Mouse (Mus musculus) lung, postnatal 0 days (tissue): ENCODE data around the gene Gm17657. TPM values are rescaled to one million over a fixed set of nuclear protein-coding genes. Genes with fewer than 3 reads are reported as not detected.

ENCODE experiments used
- ATAC-seq: fragments of 200-750 bp; cut with Nextera tagmentation; 2 replicates; pipeline ENCODE4 v1.8.0; 2017; ENCODE audit warnings: moderate library complexity
- DNase-seq: peaks from one replicate; pipeline ENCODE4 v3.0.0-alpha.2; 2016; ENCODE audit warnings: low spot score
- H3K27ac ChIP-seq: fragments of 300-500 bp; sonication (generic); 2 replicates; pipeline ENCODE4 v1.5.1; 2014; ENCODE audit warnings: antibody characterized with exemption, mild to moderate bottlenecking, low read length, mixed read lengths
- H3K27me3 ChIP-seq: fragments of 300-500 bp; sonication (generic); replicated peaks from 2 replicates; pipeline ENCODE4 v1.6.1; 2014; ENCODE audit warnings: low read length, mixed read lengths; ENCODE audit not compliant: insufficient read depth
- H3K36me3 ChIP-seq: fragments of 300-500 bp; sonication (generic); 2 replicates; pipeline ENCODE4 v1.6.1; 2014; ENCODE audit warnings: low read length, mixed read lengths; ENCODE audit not compliant: insufficient read depth
- H3K4me1 ChIP-seq: fragments of 300-500 bp; sonication (generic); 2 replicates; pipeline ENCODE4 v1.6.1; 2014; ENCODE audit warnings: antibody characterized with exemption, low read depth, low read length, mixed read lengths; ENCODE audit not compliant: insufficient read depth
- H3K4me2 ChIP-seq: fragments of 300-500 bp; sonication (generic); replicated peaks from 2 replicates; pipeline ENCODE4 v1.6.1; 2014; ENCODE audit warnings: low read depth, mild to moderate bottlenecking, low read length, moderate library complexity, mixed read lengths
- H3K4me3 ChIP-seq: fragments of 300-500 bp; sonication (generic); 2 replicates; pipeline ENCODE4 v1.5.1; 2014; ENCODE audit warnings: low read depth, low read length
- H3K9ac ChIP-seq: fragments of 300-500 bp; sonication (generic); replicated peaks from 2 replicates; pipeline ENCODE4 v1.6.1; 2014; ENCODE audit warnings: low read depth, mild to moderate bottlenecking
- H3K9me3 ChIP-seq: fragments of 300-500 bp; sonication (generic); 2 replicates; pipeline ENCODE4 v1.6.1; 2016; ENCODE audit warnings: low read length, mixed read lengths
- CTCF ChIP-seq: IDR thresholded peaks from 2 replicates; pipeline ENCODE4 v1.5.1; 2016; ENCODE audit warnings: antibody characterized with exemption, mild to moderate bottlenecking
- EP300 ChIP-seq: IDR thresholded peaks from 2 replicates; pipeline ENCODE4 v1.6.1; 2016; ENCODE audit warnings: antibody characterized with exemption, mild to moderate bottlenecking, control low read depth
- WGBS: fragments of 180-500 bp; shearing (Covaris S2); extraction: QIAGEN DNeasy Blood & Tissue Kit; methylation state at CpG from one replicate; pipeline ENCODE4 v1.1.7; 2014; 5-methylcytosine and 5-hydroxymethylcytosine counted together
- polyA plus RNA-seq: library from polyadenylated mRNA; unstranded; fragments of >200 nt; fragmentation: Nextera tagmentation; extraction: Ambion mirVana; gene quantifications from 2 replicates; pipeline ENCODE4 v1.2.1, GENCODE M21; 2015

Gm17657 gene
- polyA plus RNA-seq, 1 experiment from 2014 or later = not detected

GRCm38 (mm10) chr17:29551019-29551418, 1.6 kb upstream of the Gm17657 start:
- H3K4me3 ChIP-seq = no peak overlapping the region

DNA sequence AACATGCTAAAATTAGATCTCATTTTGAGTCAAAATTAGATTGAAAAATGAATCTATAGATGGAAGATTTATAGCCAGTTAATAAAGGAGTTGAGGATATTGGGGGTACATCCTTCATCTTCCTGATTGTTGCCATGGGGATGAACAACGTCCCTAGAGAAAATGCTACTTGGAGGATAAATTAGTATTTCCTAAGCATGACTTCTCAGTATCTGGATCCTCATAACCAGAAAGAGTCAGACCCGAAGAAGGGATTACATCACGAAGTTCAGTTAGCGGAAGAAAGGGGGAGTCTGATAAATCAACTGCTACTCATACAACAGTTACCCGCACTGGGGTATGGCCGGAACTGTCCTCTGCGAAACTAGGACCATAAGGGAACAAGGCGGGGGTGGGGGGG, 444 bp downstream of the Gm17657 start:
- Histone ChIP-seq H3K9ac (no peak overlapping the region), H3K9me3 (no peaks in the 10 kb centered on the region), H3K36me3 (no peaks in the 10 kb centered on the region), H3K4me1 (peaks cover 8% of the 10 kb centered on the region; the same call in 1 of the 2 replicates), H3K4me3 (no peak overlapping the region), H3K27ac (no peak overlapping the region), H3K27me3 (no peaks in the 10 kb centered on the region), H3K4me2 (peak overlapping the region; percentile 99; the same call in 1 of the 2 replicates)
- DNase-seq (no peak), ATAC-seq (no peak)
- TF ChIP-seq EP300 (no peak), CTCF (no peak)
- WGBS = 33% methylated on average over 8 of the region's 8 CpGs

More at GRCm38 (mm10) chr17:29551019-29551418, 1.6 kb upstream of the Gm17657 start:
- Histone ChIP-seq H3K36me3 (no peaks in the 10 kb centered on the region), H3K4me1 (peaks cover 8% of the 10 kb centered on the region; the same call in 1 of the 2 replicates), H3K27me3 (no peaks in the 10 kb centered on the region), H3K4me2 (peak overlapping the region; percentile 99), H3K9ac (no peak overlapping the region), H3K27ac (no peak overlapping the region), H3K9me3 (no peaks in the 10 kb centered on the region)
- no peak for TF ChIP-seq CTCF
- TF ChIP-seq EP300 = no peak
- peak; percentile 46 for DNase-seq
- no peak for ATAC-seq
- 15% methylated on average over 6 of the region's 6 CpGs for WGBS

GRCm38 (mm10) chr17:29548494-29548893, 944 bp downstream of the Gm17657 start:
- H3K9me3 ChIP-seq = no peaks in the 10 kb centered on the region
- WGBS = 60% methylated on average over 3 of the region's 3 CpGs
- H3K4me2 ChIP-seq = no peak overlapping the region
- H3K9ac ChIP-seq = no peak overlapping the region
- H3K4me3 ChIP-seq = no peak overlapping the region
- DNase-seq (no peak), ATAC-seq (no peak)
- H3K27ac ChIP-seq = no peak overlapping the region
- no peaks in the 10 kb centered on the region for H3K36me3 ChIP-seq
- no peaks in the 10 kb centered on the region for H3K27me3 ChIP-seq
- peaks cover 8% of the 10 kb centered on the region; the same call in 1 of the 2 replicates for H3K4me1 ChIP-seq
- TF ChIP-seq CTCF (no peak), EP300 (no peak)

DNA sequence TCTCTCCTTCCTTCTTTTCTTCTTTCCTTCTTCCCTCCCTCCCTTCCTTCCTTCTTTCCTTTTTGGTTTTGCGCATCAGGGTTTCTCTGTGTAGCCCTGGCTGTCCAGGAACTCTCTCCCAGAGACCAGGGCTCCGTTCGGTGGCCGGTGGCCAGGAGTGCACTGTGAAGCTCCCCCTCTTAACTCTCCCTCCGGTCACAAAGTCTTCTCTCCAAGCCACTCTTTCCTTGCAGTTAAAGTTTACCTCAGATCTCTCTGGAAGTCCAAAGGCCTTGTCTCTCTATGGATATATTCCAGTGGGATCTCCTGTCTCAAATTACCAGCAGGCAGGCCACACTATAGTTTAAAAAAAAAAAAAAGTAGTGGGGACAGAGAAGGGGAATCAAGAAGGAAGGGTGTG, 4.2 kb downstream of the Gm17657 start:
- Histone ChIP-seq H3K4me3 (no peak overlapping the region), H3K4me1 (peaks cover 3% of the 10 kb centered on the region; the same call in 1 of the 2 replicates), H3K36me3 (no peaks in the 10 kb centered on the region), H3K27ac (no peak overlapping the region), H3K4me2 (no peak overlapping the region), H3K9ac (no peak overlapping the region), H3K9me3 (no peaks in the 10 kb centered on the region), H3K27me3 (no peaks in the 10 kb centered on the region)
- TF ChIP-seq EP300 = no peak
- no peak for TF ChIP-seq CTCF
- 92% methylated on average over 5 of the region's 5 CpGs for WGBS
- DNase-seq = no peak
- ATAC-seq = no peak

DNA sequence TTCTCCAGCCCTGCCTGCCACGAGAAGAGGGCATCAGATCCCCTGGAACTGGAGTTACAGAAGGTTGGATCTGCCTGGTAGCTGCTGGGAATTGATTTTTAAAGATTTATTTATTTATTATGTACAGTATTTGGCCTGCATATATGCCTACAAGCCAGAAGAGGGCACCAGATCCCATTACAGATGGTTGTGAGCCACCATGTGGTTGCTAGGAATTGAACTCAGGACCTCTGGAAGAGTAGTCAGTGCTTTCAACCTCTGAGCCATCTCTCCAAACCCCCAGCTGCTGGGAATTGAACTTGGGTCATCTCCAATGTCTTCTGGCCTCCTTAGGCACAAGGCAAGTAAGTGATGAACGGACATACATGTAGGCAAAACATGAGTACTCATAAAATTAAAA, 5.4 kb downstream of the Gm17657 start:
- Histone ChIP-seq H3K9me3 (no peaks in the 10 kb centered on the region), H3K9ac (no peak overlapping the region), H3K36me3 (no peaks in the 10 kb centered on the region), H3K4me2 (no peak overlapping the region), H3K27ac (no peak overlapping the region), H3K27me3 (no peaks in the 10 kb centered on the region), H3K4me1 (no peaks in the 10 kb centered on the region), H3K4me3 (no peak overlapping the region)
- DNase-seq (no peak), ATAC-seq (no peak)
- no peak; the same call in 1 of the 2 replicates for TF ChIP-seq CTCF
- 68% methylated on average over 2 of the region's 2 CpGs for WGBS

GRCm38 (mm10) chr17:29542831-29543690, 6.4 kb downstream of the Gm17657 start:
- ATAC-seq = no peak

More at GRCm38 (mm10) chr17:29542831-29543690, 6.4 kb downstream of the Gm17657 start:
- Histone ChIP-seq H3K27me3 (no peaks in the 10 kb centered on the region), H3K27ac (no peak overlapping the region), H3K9ac (no peak overlapping the region), H3K4me3 (no peak overlapping the region), H3K4me1 (no peaks in the 10 kb centered on the region), H3K9me3 (no peaks in the 10 kb centered on the region), H3K4me2 (no peak overlapping the region), H3K36me3 (no peaks in the 10 kb centered on the region)
- 81% methylated on average over 19 of the region's 19 CpGs for WGBS
- no peak for DNase-seq
- TF ChIP-seq EP300 = no peak
- no peak for TF ChIP-seq CTCF
